Mouse (Mus musculus): Measurements from ENCODE around the gene Rplp1. TPM values are rescaled to one million over a fixed set of nuclear protein-coding genes. Genes with fewer than 3 reads are reported as not detected.

Gene Rplp1
- polyA plus RNA-seq, 1 experiment: 6,021 TPM

DNA sequence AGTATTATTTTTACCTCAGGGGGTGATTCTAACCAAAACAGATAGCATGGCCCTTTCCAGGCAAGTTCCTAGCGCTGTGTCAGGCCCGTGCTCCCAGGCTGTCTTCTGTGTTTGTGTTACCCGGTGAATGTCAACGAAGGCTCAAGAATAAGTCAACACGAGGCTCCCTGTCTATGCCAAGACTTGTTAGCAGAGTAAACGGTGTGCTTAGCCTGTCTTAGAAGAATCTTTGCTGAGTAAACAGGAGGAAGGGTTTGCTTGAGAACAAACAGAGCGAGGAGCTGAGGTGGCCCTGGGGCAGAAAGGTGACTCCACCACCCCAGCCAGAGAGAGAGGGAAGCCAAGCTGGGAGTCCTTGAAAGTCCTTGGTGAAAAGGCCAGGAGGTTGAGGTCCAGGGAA is 10.1 kb downstream of the Rplp1 start:
- Histone ChIP-seq H3K36me3 (ENCODE audit: control insufficient read depth, insufficient read depth, low read length, poor library complexity, severe bottlenecking) (no peaks in the 10 kb centered on the region), H3K9me3 (replicated peaks; ENCODE audit: control insufficient read depth, insufficient read depth, low read length, poor library complexity, severe bottlenecking) (no peaks in the 10 kb centered on the region), H3K27ac (ENCODE audit: insufficient read depth, low read length) (no peak overlapping the region), H3K4me1 (ENCODE audit: control insufficient read depth, insufficient read depth, low read length) (no peaks in the 10 kb centered on the region), H3K27me3 (ENCODE audit: control insufficient read depth, insufficient read depth, low read length, poor library complexity, severe bottlenecking) (no peaks in the 10 kb centered on the region), H3K4me3 (ENCODE audit: low read depth, low read length) (no peak overlapping the region), H3K9ac (ENCODE audit: low read depth, poor library complexity, severe bottlenecking) (no peak overlapping the region)
- no peak for TF ChIP-seq POLR2A (IDR thresholded peaks at IDR 0.05; ENCODE audit: insufficient read depth, low read length)
- no peak for TF ChIP-seq CTCF (IDR thresholded peaks at IDR 0.05; ENCODE audit: low read depth, low read length)
- no peak for TF ChIP-seq EP300 (IDR thresholded peaks at IDR 0.05; ENCODE audit: insufficient read depth, low read depth, low read length)

DNA sequence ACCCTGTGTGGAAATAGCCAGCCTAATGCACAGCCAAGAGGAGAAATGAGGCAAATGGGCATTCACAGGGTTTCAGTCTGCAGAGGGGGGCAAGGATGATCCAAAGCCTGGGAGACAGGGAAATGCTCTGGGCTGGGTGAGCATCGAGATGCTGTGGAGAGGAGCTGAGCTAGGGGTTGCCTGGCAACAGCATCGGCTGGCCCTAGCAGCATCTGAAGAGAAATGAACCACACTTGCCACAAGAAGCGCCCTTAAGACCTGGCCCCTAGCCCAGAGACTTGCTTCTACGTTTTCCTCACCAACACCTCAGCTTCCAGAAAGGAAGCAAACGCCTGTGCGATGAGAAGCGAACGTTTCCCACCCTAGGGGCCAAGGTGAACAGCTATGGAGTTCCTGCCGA is 11.9 kb downstream of the Rplp1 start:
- no peak overlapping the region for H3K9ac ChIP-seq (ENCODE audit: low read depth, poor library complexity, severe bottlenecking)

DNA sequence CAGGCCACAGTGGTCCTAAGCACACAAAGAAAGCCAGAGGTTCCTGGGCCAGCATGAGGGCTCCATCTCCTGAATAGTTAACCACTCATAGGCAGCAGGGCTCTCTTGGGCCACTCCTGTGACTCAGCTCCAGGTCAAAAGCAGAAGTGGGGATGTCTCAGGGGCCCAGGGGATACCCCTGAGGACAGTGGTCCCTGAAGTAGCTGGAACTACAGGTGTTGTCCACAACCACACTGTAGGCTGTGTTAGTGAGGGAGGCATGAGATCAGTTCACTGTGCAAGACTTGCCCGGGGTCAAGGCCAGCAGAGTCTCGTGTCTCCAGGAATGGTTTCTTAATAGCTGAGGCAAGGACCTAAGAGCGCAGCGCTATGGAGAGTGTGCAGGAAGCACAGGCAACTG is 12.8 kb downstream of the Rplp1 start:
- no peak overlapping the region for H3K9ac ChIP-seq (ENCODE audit: low read depth, poor library complexity, severe bottlenecking)
- no peaks in the 10 kb centered on the region for H3K36me3 ChIP-seq (ENCODE audit: control insufficient read depth, insufficient read depth, low read length, poor library complexity, severe bottlenecking)
- TF ChIP-seq CTCF (IDR thresholded peaks at IDR 0.05; ENCODE audit: low read depth, low read length) (no peak), EP300 (IDR thresholded peaks at IDR 0.05; ENCODE audit: insufficient read depth, low read depth, low read length) (no peak), POLR2A (IDR thresholded peaks at IDR 0.05; ENCODE audit: insufficient read depth, low read length) (no peak)
- H3K27ac ChIP-seq (ENCODE audit: insufficient read depth, low read length): no peak overlapping the region
- no peaks in the 10 kb centered on the region for H3K4me1 ChIP-seq (ENCODE audit: control insufficient read depth, insufficient read depth, low read length)
- no peaks in the 10 kb centered on the region for H3K9me3 ChIP-seq (replicated peaks; ENCODE audit: control insufficient read depth, insufficient read depth, low read length, poor library complexity, severe bottlenecking)
- H3K27me3 ChIP-seq (ENCODE audit: control insufficient read depth, insufficient read depth, low read length, poor library complexity, severe bottlenecking): no peaks in the 10 kb centered on the region
- H3K4me3 ChIP-seq (ENCODE audit: low read depth, low read length): no peak overlapping the region

More for the DNA sequence above, 11.9 kb downstream of the Rplp1 start:
- Histone ChIP-seq H3K4me3 (ENCODE audit: low read depth, low read length) (no peak overlapping the region), H3K9me3 (replicated peaks; ENCODE audit: control insufficient read depth, insufficient read depth, low read length, poor library complexity, severe bottlenecking) (no peaks in the 10 kb centered on the region), H3K4me1 (ENCODE audit: control insufficient read depth, insufficient read depth, low read length) (no peaks in the 10 kb centered on the region), H3K36me3 (ENCODE audit: control insufficient read depth, insufficient read depth, low read length, poor library complexity, severe bottlenecking) (no peaks in the 10 kb centered on the region), H3K27me3 (ENCODE audit: control insufficient read depth, insufficient read depth, low read length, poor library complexity, severe bottlenecking) (no peaks in the 10 kb centered on the region), H3K27ac (ENCODE audit: insufficient read depth, low read length) (no peak overlapping the region)
- TF ChIP-seq EP300 (IDR thresholded peaks at IDR 0.05; ENCODE audit: insufficient read depth, low read depth, low read length) (no peak), POLR2A (IDR thresholded peaks at IDR 0.05; ENCODE audit: insufficient read depth, low read length) (no peak), CTCF (IDR thresholded peaks at IDR 0.05; ENCODE audit: low read depth, low read length) (no peak)

DNA sequence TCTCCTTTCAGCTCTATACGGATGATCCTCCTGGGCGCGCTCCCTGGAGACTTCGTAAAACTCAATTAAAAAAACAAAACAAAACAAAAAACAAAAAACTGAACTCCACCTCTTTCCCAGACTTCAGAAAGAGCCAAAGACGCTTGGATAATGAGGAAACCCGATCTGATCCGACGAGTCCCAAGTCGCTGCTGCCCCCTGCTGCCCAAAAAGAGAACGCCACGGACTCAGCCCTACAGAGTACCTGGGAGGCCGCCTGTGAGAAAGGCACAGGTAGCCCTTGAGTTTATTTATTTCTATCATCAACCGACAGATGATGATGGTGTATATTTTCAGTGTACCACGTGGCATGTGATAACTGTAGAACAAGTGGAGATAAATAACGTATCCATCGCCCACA is 14.5 kb downstream of the Rplp1 start:
- Histone ChIP-seq H3K4me3 (ENCODE audit: low read depth, low read length) (no peak overlapping the region), H3K4me1 (ENCODE audit: control insufficient read depth, insufficient read depth, low read length) (no peaks in the 10 kb centered on the region), H3K9ac (ENCODE audit: low read depth, poor library complexity, severe bottlenecking) (no peak overlapping the region), H3K36me3 (ENCODE audit: control insufficient read depth, insufficient read depth, low read length, poor library complexity, severe bottlenecking) (no peaks in the 10 kb centered on the region), H3K9me3 (replicated peaks; ENCODE audit: control insufficient read depth, insufficient read depth, low read length, poor library complexity, severe bottlenecking) (no peaks in the 10 kb centered on the region), H3K27me3 (ENCODE audit: control insufficient read depth, insufficient read depth, low read length, poor library complexity, severe bottlenecking) (no peaks in the 10 kb centered on the region), H3K27ac (ENCODE audit: insufficient read depth, low read length) (no peak overlapping the region)
- TF ChIP-seq EP300 (IDR thresholded peaks at IDR 0.05; ENCODE audit: insufficient read depth, low read depth, low read length) (no peak), POLR2A (IDR thresholded peaks at IDR 0.05; ENCODE audit: insufficient read depth, low read length) (no peak), CTCF (IDR thresholded peaks at IDR 0.05; ENCODE audit: low read depth, low read length) (peak; percentile 77)

DNA sequence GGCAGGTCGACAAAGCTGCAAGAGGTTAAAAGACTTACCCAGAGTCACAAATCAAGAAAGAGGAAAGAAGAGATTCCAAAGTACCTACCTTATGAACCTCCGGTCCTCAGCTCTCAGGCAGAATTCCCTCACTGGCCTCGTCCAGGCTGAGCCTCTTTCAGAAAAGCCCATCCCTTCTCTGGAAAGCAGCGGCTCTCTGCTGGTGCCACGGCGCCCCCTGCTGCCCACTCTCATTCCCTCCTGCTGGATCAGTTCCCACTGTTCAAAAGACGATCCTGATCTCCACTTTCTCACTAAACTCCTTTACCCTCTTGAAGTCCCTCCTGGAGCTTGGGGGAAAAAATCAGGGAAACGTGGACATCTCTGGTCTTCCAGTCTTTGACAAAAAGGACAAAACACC is 15.9 kb downstream of the Rplp1 start:
- H3K9ac ChIP-seq (ENCODE audit: low read depth, poor library complexity, severe bottlenecking): no peak overlapping the region
- TF ChIP-seq EP300 (IDR thresholded peaks at IDR 0.05; ENCODE audit: insufficient read depth, low read depth, low read length): no peak
- TF ChIP-seq CTCF (IDR thresholded peaks at IDR 0.05; ENCODE audit: low read depth, low read length): peak; percentile 93
- no peak overlapping the region for H3K4me3 ChIP-seq (ENCODE audit: low read depth, low read length)
- H3K27me3 ChIP-seq (ENCODE audit: control insufficient read depth, insufficient read depth, low read length, poor library complexity, severe bottlenecking): no peaks in the 10 kb centered on the region
- no peaks in the 10 kb centered on the region for H3K36me3 ChIP-seq (ENCODE audit: control insufficient read depth, insufficient read depth, low read length, poor library complexity, severe bottlenecking)
- no peaks in the 10 kb centered on the region for H3K9me3 ChIP-seq (replicated peaks; ENCODE audit: control insufficient read depth, insufficient read depth, low read length, poor library complexity, severe bottlenecking)
- no peak overlapping the region for H3K27ac ChIP-seq (ENCODE audit: insufficient read depth, low read length)
- H3K4me1 ChIP-seq (ENCODE audit: control insufficient read depth, insufficient read depth, low read length): no peaks in the 10 kb centered on the region

DNA sequence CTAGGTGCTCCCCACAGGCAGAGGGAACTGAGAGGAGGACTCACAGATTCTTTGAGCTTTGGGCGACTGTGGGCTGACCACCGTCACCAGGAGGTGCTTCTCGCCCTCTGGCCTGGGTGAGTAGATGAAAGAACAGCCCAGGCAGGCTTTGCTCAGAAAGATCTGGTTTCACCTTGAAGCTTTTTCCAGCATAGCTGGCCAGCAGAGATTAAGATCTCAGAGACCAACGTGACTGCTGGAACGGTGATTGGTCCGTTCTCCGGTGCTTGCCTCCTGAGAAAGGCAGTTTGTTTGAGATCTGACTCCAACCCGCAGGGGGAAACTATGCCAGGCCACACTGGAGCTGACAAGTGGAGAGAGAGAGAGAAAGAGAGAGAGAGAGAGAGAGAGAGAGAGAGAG is 19.3 kb downstream of the Rplp1 start:
- H3K4me3 ChIP-seq (ENCODE audit: low read depth, low read length): no peak overlapping the region
- H3K27me3 ChIP-seq (ENCODE audit: control insufficient read depth, insufficient read depth, low read length, poor library complexity, severe bottlenecking): no peaks in the 10 kb centered on the region
- H3K4me1 ChIP-seq (ENCODE audit: control insufficient read depth, insufficient read depth, low read length): no peaks in the 10 kb centered on the region
- no peaks in the 10 kb centered on the region for H3K9me3 ChIP-seq (replicated peaks; ENCODE audit: control insufficient read depth, insufficient read depth, low read length, poor library complexity, severe bottlenecking)
- H3K27ac ChIP-seq (ENCODE audit: insufficient read depth, low read length): no peak overlapping the region
- H3K36me3 ChIP-seq (ENCODE audit: control insufficient read depth, insufficient read depth, low read length, poor library complexity, severe bottlenecking): no peaks in the 10 kb centered on the region
- no peak overlapping the region for H3K9ac ChIP-seq (ENCODE audit: low read depth, poor library complexity, severe bottlenecking)
- TF ChIP-seq EP300 (IDR thresholded peaks at IDR 0.05; ENCODE audit: insufficient read depth, low read depth, low read length) (no peak), CTCF (IDR thresholded peaks at IDR 0.05; ENCODE audit: low read depth, low read length) (no peak)
